In genomic region chr5:112560139-112560538, GRCm38 (mm10) we compare ENCODE assay signal across 23 mouse cellular contexts. TPM values are rescaled to one million over a fixed set of nuclear protein-coding genes. Genes with fewer than 3 reads are reported as not detected.
DNase-seq lines count a peak whose midpoint lies in the region; ATAC-seq and TF ChIP-seq lines count a peak whose summit lies in the region.
"Had no signal": no experiment of that assay in that cellular context is flagged by ENCODE, and none has a peak within 500 bp of the region (broad histone marks: within the 10 kb centered on the region; RNA-seq: fewer than 3 reads in every experiment).

No protein-coding gene starts in this region.

- no peak overlapping the region for H3K4me3 ChIP-seq in hindbrain, embryonic 15.5 days
- H3K4me3 ChIP-seq in hindbrain, embryonic 10.5 days = no peak overlapping the region
- no peak overlapping the region for H3K4me3 ChIP-seq in midbrain, embryonic 13.5 days (replicated peaks)
- H3K4me3 ChIP-seq in midbrain, embryonic 11.5 days (ENCODE audit: low read depth, low read length) = no peak overlapping the region
- H3K4me3 ChIP-seq in limb, embryonic 14.5 days (replicated peaks; ENCODE audit: low read length) = no peak overlapping the region
- no peak overlapping the region for H3K4me3 ChIP-seq in neural tube, embryonic 15.5 days (replicated peaks)
- H3K4me3 ChIP-seq: embryonic facial prominence, embryonic 12.5 days; heart, embryonic 12.5 days; limb, embryonic 15.5 days; myocyte had no signal

- 63% methylated on average over 16 of the region's 16 CpGs for WGBS in hindbrain, embryonic 15.5 days
- WGBS in hindbrain, embryonic 10.5 days = 85% methylated on average over 16 of the region's 16 CpGs
- WGBS in midbrain, embryonic 13.5 days = 78% methylated on average over 16 of the region's 16 CpGs
- WGBS in midbrain, embryonic 11.5 days = 80% methylated on average over 16 of the region's 16 CpGs
- WGBS in limb, embryonic 14.5 days = 62% methylated on average over 16 of the region's 16 CpGs
- 65% methylated on average over 16 of the region's 16 CpGs for WGBS in neural tube, embryonic 15.5 days

- H3K36me3 ChIP-seq in hindbrain, embryonic 15.5 days = no peaks in the 10 kb centered on the region
- H3K36me3 ChIP-seq in hindbrain, embryonic 10.5 days = no peaks in the 10 kb centered on the region
- no peaks in the 10 kb centered on the region; the same call in 1 of the 2 replicates for H3K36me3 ChIP-seq in midbrain, embryonic 13.5 days
- H3K36me3 ChIP-seq in midbrain, embryonic 11.5 days (ENCODE audit: control insufficient read depth, insufficient read depth, low read length) = no peaks in the 10 kb centered on the region
- H3K36me3 ChIP-seq in limb, embryonic 14.5 days (ENCODE audit: control insufficient read depth, insufficient read depth, low read length) = no peaks in the 10 kb centered on the region
- H3K36me3 ChIP-seq in neural tube, embryonic 15.5 days = no peaks in the 10 kb centered on the region
- H3K36me3 ChIP-seq: embryonic facial prominence, embryonic 12.5 days; heart, embryonic 12.5 days; limb, embryonic 15.5 days had no signal

- TF ChIP-seq POLR2A in limb, embryonic 14.5 days (IDR thresholded peaks at IDR 0.05; ENCODE audit: borderline replicate concordance, extremely low read depth, insufficient read depth, insufficient read length) = no peak

- H3K27me3 ChIP-seq in hindbrain, embryonic 15.5 days = no peaks in the 10 kb centered on the region
- peaks cover 31% of the 10 kb centered on the region for H3K27me3 ChIP-seq in hindbrain, embryonic 10.5 days (ENCODE audit: insufficient read depth, poor library complexity, severe bottlenecking)
- peaks cover 9% of the 10 kb centered on the region for H3K27me3 ChIP-seq in midbrain, embryonic 13.5 days
- H3K27me3 ChIP-seq in midbrain, embryonic 11.5 days (ENCODE audit: control insufficient read depth, insufficient read depth, low read length) = no peaks in the 10 kb centered on the region; the same call in 1 of the 2 replicates
- H3K27me3 ChIP-seq in limb, embryonic 14.5 days (ENCODE audit: control insufficient read depth, insufficient read depth, low read length) = no peaks in the 10 kb centered on the region
- H3K27me3 ChIP-seq in neural tube, embryonic 15.5 days (replicated peaks) = no peaks in the 10 kb centered on the region

- H3K9ac ChIP-seq in hindbrain, embryonic 15.5 days = no peak overlapping the region
- no peak overlapping the region for H3K9ac ChIP-seq in midbrain, embryonic 13.5 days (replicated peaks)
- no peak overlapping the region for H3K9ac ChIP-seq in midbrain, embryonic 11.5 days (ENCODE audit: low read length)
- no peak overlapping the region for H3K9ac ChIP-seq in limb, embryonic 14.5 days (ENCODE audit: low read depth, low read length, severe bottlenecking)
- H3K9ac ChIP-seq in neural tube, embryonic 15.5 days (replicated peaks) = no peak overlapping the region
- H3K9ac ChIP-seq: embryonic facial prominence, embryonic 12.5 days; heart, embryonic 12.5 days; limb, embryonic 15.5 days; liver, embryonic 14.5 days had no signal

- peak overlapping the region; percentile 5; the same call in 1 of the 2 replicates for H3K4me2 ChIP-seq in hindbrain, embryonic 15.5 days
- no peak overlapping the region for H3K4me2 ChIP-seq in midbrain, embryonic 13.5 days (replicated peaks)
- no peak overlapping the region for H3K4me2 ChIP-seq in midbrain, embryonic 11.5 days
- no peak overlapping the region for H3K4me2 ChIP-seq in limb, embryonic 14.5 days (replicated peaks; ENCODE audit: low read depth, low read length, severe bottlenecking)
- H3K4me2 ChIP-seq in neural tube, embryonic 15.5 days = peak overlapping the region; percentile 25
- H3K4me2 ChIP-seq: embryonic facial prominence, embryonic 12.5 days; heart, embryonic 12.5 days; limb, embryonic 15.5 days had no signal

- no peaks in the 10 kb centered on the region for H3K9me3 ChIP-seq in hindbrain, embryonic 15.5 days
- H3K9me3 ChIP-seq in hindbrain, embryonic 10.5 days = no peaks in the 10 kb centered on the region
- H3K9me3 ChIP-seq in midbrain, embryonic 13.5 days = no peaks in the 10 kb centered on the region
- H3K9me3 ChIP-seq in midbrain, embryonic 11.5 days (ENCODE audit: control insufficient read depth, low read length) = no peaks in the 10 kb centered on the region
- H3K9me3 ChIP-seq in limb, embryonic 14.5 days (ENCODE audit: control insufficient read depth, low read length) = no peaks in the 10 kb centered on the region
- no peaks in the 10 kb centered on the region for H3K9me3 ChIP-seq in neural tube, embryonic 15.5 days (replicated peaks)
- H3K9me3 ChIP-seq: embryonic facial prominence, embryonic 12.5 days; heart, embryonic 12.5 days; limb, embryonic 15.5 days had no signal

- no peak for DNase-seq in hindbrain, embryonic 10.5 days (ENCODE audit: low spot score)
- DNase-seq in midbrain, embryonic 11.5 days (ENCODE audit: low spot score, missing footprints) = no peak
- peak; percentile 29 for DNase-seq in limb, embryonic 14.5 days (ENCODE audit: low spot score)
- no peak for DNase-seq in urinary bladder, postnatal 25 days (ENCODE audit: low spot score)
- DNase-seq: adrenal gland, adult 8-10 months; cerebellum, adult 18-20 months; cerebellum, postnatal 14 days; gastrocnemius, postnatal 25 days; heart, adult 18-20 months; heart, postnatal 10 days; kidney, postnatal 25 days; lung, postnatal 4 days; right cerebral cortex, postnatal 14 days had no signal

- peaks cover 29% of the 10 kb centered on the region for H3K4me1 ChIP-seq in hindbrain, embryonic 15.5 days (replicated peaks)
- peaks cover 29% of the 10 kb centered on the region for H3K4me1 ChIP-seq in hindbrain, embryonic 10.5 days (replicated peaks)
- H3K4me1 ChIP-seq in midbrain, embryonic 13.5 days (replicated peaks) = peaks cover 38% of the 10 kb centered on the region
- peaks cover 13% of the 10 kb centered on the region for H3K4me1 ChIP-seq in midbrain, embryonic 11.5 days (ENCODE audit: control insufficient read depth, insufficient read depth, low read length)
- peaks cover 22% of the 10 kb centered on the region for H3K4me1 ChIP-seq in limb, embryonic 14.5 days (ENCODE audit: control insufficient read depth, insufficient read depth, low read length)
- peaks cover 37% of the 10 kb centered on the region for H3K4me1 ChIP-seq in neural tube, embryonic 15.5 days
- H3K4me1 ChIP-seq: embryonic facial prominence, embryonic 12.5 days; heart, embryonic 12.5 days had no signal

- no peak for ATAC-seq in hindbrain, embryonic 15.5 days (ENCODE audit: low FRiP score, low read depth)
- no peak for ATAC-seq in midbrain, embryonic 13.5 days
- ATAC-seq in midbrain, embryonic 11.5 days (ENCODE audit: low FRiP score) = no peak
- ATAC-seq in limb, embryonic 14.5 days (ENCODE audit: low FRiP score, low read depth) = no peak
- no peak for ATAC-seq in neural tube, embryonic 15.5 days (ENCODE audit: low FRiP score)
- ATAC-seq: intestine, postnatal 0 days had no signal

- H3K27ac ChIP-seq in hindbrain, embryonic 15.5 days (replicated peaks) = no peak overlapping the region
- no peak overlapping the region for H3K27ac ChIP-seq in hindbrain, embryonic 10.5 days
- 0 out of 2 replicates have a peak overlapping the region, but pooled peaks have one; percentile 64 for H3K27ac ChIP-seq in midbrain, embryonic 13.5 days
- H3K27ac ChIP-seq in midbrain, embryonic 11.5 days (ENCODE audit: low read depth, low read length) = no peak overlapping the region
- H3K27ac ChIP-seq in limb, embryonic 14.5 days (replicated peaks; ENCODE audit: low read depth, low read length) = no peak overlapping the region
- peak overlapping the region; percentile 42 for H3K27ac ChIP-seq in neural tube, embryonic 15.5 days (replicated peaks)
- H3K27ac ChIP-seq: embryonic facial prominence, embryonic 12.5 days; limb, embryonic 15.5 days; liver, embryonic 14.5 days had no signal

RNA-seq across cellular contexts. Expression of gene Sez6l, which starts 16.8 kb away (rescaled TPM):
- 41.3 and 46.3 TPM in 2 replicates for polyA plus RNA-seq in hindbrain, embryonic 15.5 days (2015; fragmentation: Nextera tagmentation; extraction: Ambion mirVana)
- polyA plus RNA-seq in hindbrain, embryonic 10.5 days (2016; fragmentation: Nextera tagmentation; extraction: Ambion mirVana) = 1.4 and 6.0 TPM in 2 replicates
- 41.6 and 42.0 TPM in 2 replicates for polyA plus RNA-seq in midbrain, embryonic 13.5 days (2015; fragmentation: Nextera tagmentation; extraction: Ambion mirVana)
- 2.6 TPM in 2 replicates for polyA plus RNA-seq in midbrain, embryonic 11.5 days (2014; fragmentation: Nextera tagmentation; extraction: Ambion mirVana)
- 1.8 and 2.1 TPM in 2 replicates for polyA plus RNA-seq in limb, embryonic 14.5 days (2012; rRNA removed)
- polyA plus RNA-seq in limb, embryonic 14.5 days (2014; fragmentation: Nextera tagmentation; extraction: Ambion mirVana) = 0.83 and 0.89 TPM in 2 replicates
- polyA plus RNA-seq in neural tube, embryonic 15.5 days (2015; fragmentation: Nextera tagmentation; extraction: Ambion mirVana) = 26.7 and 32.5 TPM in 2 replicates
- polyA plus RNA-seq: C2C12, myocyte had no signal

Comparison
In these comparisons a context has a peak if more than half of its experiments do, and no peak if none do; other contexts are left out.
1. H3K27ac ChIP-seq: peak in midbrain, embryonic 13.5 days (single experiment) and neural tube, embryonic 15.5 days (single experiment); none in hindbrain, embryonic 15.5 days (single experiment), hindbrain, embryonic 10.5 days (single experiment), midbrain, embryonic 11.5 days (single experiment) and limb, embryonic 14.5 days (single experiment).
2. H3K4me2 ChIP-seq: peak in hindbrain, embryonic 15.5 days (single experiment) and neural tube, embryonic 15.5 days (single experiment); none in midbrain, embryonic 13.5 days (single experiment), midbrain, embryonic 11.5 days (single experiment) and limb, embryonic 14.5 days (single experiment).